Comparison of ENCODE assay signal across 9 mouse cellular contexts in the genomic region with DNA sequence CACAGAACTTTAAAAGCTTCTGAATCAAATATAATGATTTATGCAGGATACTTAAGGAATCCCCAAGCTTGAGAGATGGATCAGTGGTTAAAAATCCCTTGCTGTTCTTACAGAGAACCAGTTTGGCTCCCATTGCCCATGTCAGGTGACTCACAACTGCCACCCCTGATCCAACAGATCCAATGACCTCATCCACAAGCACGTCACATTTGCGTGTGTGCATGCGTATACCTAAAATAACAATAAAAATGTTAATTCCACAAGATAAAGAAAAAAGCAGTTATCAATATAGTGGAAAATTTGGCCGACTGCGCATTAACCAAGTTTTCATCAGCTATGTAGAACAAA. TPM values are rescaled to one million over a fixed set of nuclear protein-coding genes. Genes with fewer than 3 reads are reported as not detected.
DNase-seq lines count a peak whose midpoint lies in the region; ATAC-seq and TF ChIP-seq lines count a peak whose summit lies in the region.
"Had no signal": no experiment of that assay in that cellular context is flagged by ENCODE, and none has a peak within 500 bp of the region (broad histone marks: within the 10 kb centered on the region; RNA-seq: fewer than 3 reads in every experiment).

No protein-coding gene starts in this region.

- H3K4me1 ChIP-seq in ES-Bruce4 (ENCODE audit: control insufficient read depth, insufficient read depth, low read length): peaks cover 1% of the 10 kb centered on the region
- H3K4me1 ChIP-seq in forebrain, embryonic 14.5 days (ENCODE audit: control insufficient read depth, insufficient read depth, low read length): no peaks in the 10 kb centered on the region
- H3K4me1 ChIP-seq in liver, embryonic 15.5 days (replicated peaks): peaks cover 8% of the 10 kb centered on the region

- ATAC-seq in frontal cortex, adult (ENCODE audit: low TSS enrichment): peak; percentile 27; the same call in 1 of the 2 replicates
- 0 out of 2 replicates have a peak, but pooled peaks have one; percentile 10 for ATAC-seq in forebrain, embryonic 14.5 days
- ATAC-seq in liver, embryonic 15.5 days (ENCODE audit: insufficient read depth): no peak

- no peak for TF ChIP-seq CTCF in ES-Bruce4 (IDR thresholded peaks at IDR 0.05; ENCODE audit: low read depth, low read length)

- 42% methylated on average over 5 of the region's 5 CpGs for WGBS in forebrain, embryonic 14.5 days
- WGBS in liver, embryonic 15.5 days (ENCODE audit: insufficient replicate concordance): 54% methylated on average over 5 of the region's 5 CpGs

- peaks cover 10% of the 10 kb centered on the region for H3K36me3 ChIP-seq in ES-Bruce4 (ENCODE audit: control insufficient read depth, insufficient read depth, low read length, poor library complexity, severe bottlenecking)
- no peaks in the 10 kb centered on the region; the same call in 1 of the 2 replicates for H3K36me3 ChIP-seq in forebrain, embryonic 14.5 days (ENCODE audit: control insufficient read depth, insufficient read depth, low read length)
- no peaks in the 10 kb centered on the region for H3K36me3 ChIP-seq in liver, embryonic 15.5 days (replicated peaks)

- no peaks in the 10 kb centered on the region for H3K9me3 ChIP-seq in ES-Bruce4 (replicated peaks; ENCODE audit: control insufficient read depth, insufficient read depth, low read length, poor library complexity, severe bottlenecking)
- H3K9me3 ChIP-seq in forebrain, embryonic 14.5 days (replicated peaks; ENCODE audit: control insufficient read depth, low read length): no peaks in the 10 kb centered on the region
- no peaks in the 10 kb centered on the region for H3K9me3 ChIP-seq in liver, embryonic 15.5 days (replicated peaks)

- intact Hi-C loops in left cerebral cortex, postnatal 36 days (cut with DNase I): no loop called here

- no peaks in the 10 kb centered on the region for H3K27me3 ChIP-seq in ES-Bruce4 (ENCODE audit: control insufficient read depth, insufficient read depth, low read length, poor library complexity, severe bottlenecking)
- no peaks in the 10 kb centered on the region for H3K27me3 ChIP-seq in forebrain, embryonic 14.5 days (replicated peaks; ENCODE audit: control insufficient read depth, insufficient read depth, low read length)
- peaks cover 10% of the 10 kb centered on the region; the same call in 1 of the 2 replicates for H3K27me3 ChIP-seq in liver, embryonic 15.5 days

- no peak for TF ChIP-seq EP300 in ES-Bruce4 (IDR thresholded peaks at IDR 0.05; ENCODE audit: insufficient read depth, low read depth, low read length)

- peak overlapping the region; percentile 72 for H3K4me2 ChIP-seq in forebrain, embryonic 14.5 days (ENCODE audit: low read length)
- peak overlapping the region; percentile 66 for H3K4me2 ChIP-seq in liver, embryonic 15.5 days

- no peak for TF ChIP-seq POLR2A in ES-Bruce4 (IDR thresholded peaks at IDR 0.05; ENCODE audit: insufficient read depth, low read length)

- peak overlapping the region; percentile 12; the same call in 1 of the 2 replicates for H3K27ac ChIP-seq in ES-Bruce4 (ENCODE audit: insufficient read depth, low read length)
- 0 out of 2 replicates have a peak overlapping the region, but pooled peaks have one; percentile 80 for H3K27ac ChIP-seq in forebrain, embryonic 14.5 days (ENCODE audit: low read depth, low read length)
- H3K27ac ChIP-seq in liver, embryonic 15.5 days (replicated peaks): no peak overlapping the region

- H3K9ac ChIP-seq in ES-Bruce4 (ENCODE audit: low read depth, poor library complexity, severe bottlenecking): peak overlapping the region; percentile 59
- H3K9ac ChIP-seq in forebrain, embryonic 14.5 days (ENCODE audit: low read length): peak overlapping the region; percentile 70
- no peak overlapping the region for H3K9ac ChIP-seq in liver, embryonic 15.5 days

- DNase-seq in frontal cortex, adult 2 months (ENCODE audit: extremely low spot score in 1 of 2, low spot score in 1 of 2): no peak
- no peak for DNase-seq in forebrain, embryonic 14.5 days (ENCODE audit: low spot score)
- DNase-seq in B cell, adult 2 months: no peak
- DNase-seq in left cerebral cortex, postnatal 36 days (ENCODE audit: low spot score in 2 of 2): no peak
- DNase-seq in spleen, postnatal 36 days (ENCODE audit: low spot score in 2 of 2): no peak

- peak overlapping the region; percentile 94 for H3K4me3 ChIP-seq in ES-Bruce4 (ENCODE audit: low read depth, low read length)
- H3K4me3 ChIP-seq in forebrain, embryonic 14.5 days (ENCODE audit: low read depth, low read length): peak overlapping the region; percentile 48
- peak overlapping the region; percentile 44 for H3K4me3 ChIP-seq in liver, embryonic 15.5 days (replicated peaks)

RNA-seq across cellular contexts. Expression of gene Zfp941, which starts 0.7 kb away (rescaled TPM):
- polyA plus RNA-seq in frontal cortex, adult 2 months (2012; rRNA removed): 18.5 and 22.4 TPM in 2 replicates
- 14.5 and 23.4 TPM in 2 replicates for polyA plus RNA-seq in ES-Bruce4 (2011; ENCODE audit: insufficient read depth, insufficient read length, low read depth, missing spikeins)
- 12.3 and 13.6 TPM in 2 replicates for polyA plus RNA-seq in forebrain, embryonic 14.5 days (2014; fragmentation: Nextera tagmentation; extraction: Ambion mirVana)
- 0.18 and 0.20 TPM in 2 replicates for polyA plus RNA-seq in liver, embryonic 15.5 days (2015; fragmentation: Nextera tagmentation; extraction: Ambion mirVana)
- total RNA-seq in left cerebral cortex, postnatal 36 days (2021): 10 to 100 TPM; 22.2 to 31.0 TPM

RNA-seq across cellular contexts. Expression of gene Urah, which starts 13.5 kb away (rescaled TPM):
- polyA plus RNA-seq in frontal cortex, adult 2 months (2012; rRNA removed): 0.78 and 1.4 TPM in 2 replicates
- polyA plus RNA-seq in ES-Bruce4 (2011; ENCODE audit: insufficient read depth, insufficient read length, low read depth, missing spikeins): 13.1 and 15.2 TPM in 2 replicates
- 0.41 TPM in 1 of 2 replicates, not detected in the other for polyA plus RNA-seq in forebrain, embryonic 14.5 days (2014; fragmentation: Nextera tagmentation; extraction: Ambion mirVana)
- polyA plus RNA-seq in liver, embryonic 15.5 days (2015; fragmentation: Nextera tagmentation; extraction: Ambion mirVana): 24.7 and 26.8 TPM in 2 replicates
- 1 to 10 TPM; 2.1 to 8.4 TPM for total RNA-seq in left cerebral cortex, postnatal 36 days (2021)
- polyA plus RNA-seq: brain, embryonic 14.5 days had no signal

RNA-seq across cellular contexts. Expression of gene Scgb1c1, which starts 24.1 kb away (rescaled TPM):
- polyA plus RNA-seq in frontal cortex, adult 2 months (2012; rRNA removed): 1.4 and 6.3 TPM in 2 replicates
- not detected in 2 replicates for polyA plus RNA-seq in ES-Bruce4 (2011; ENCODE audit: insufficient read depth, insufficient read length, low read depth, missing spikeins)
- polyA plus RNA-seq in forebrain, embryonic 14.5 days (2014; fragmentation: Nextera tagmentation; extraction: Ambion mirVana): not detected in 2 replicates
- not detected in 2 replicates for polyA plus RNA-seq in liver, embryonic 15.5 days (2015; fragmentation: Nextera tagmentation; extraction: Ambion mirVana)
- not detected for total RNA-seq in left cerebral cortex, postnatal 36 days (2021)
- polyA plus RNA-seq: brain, embryonic 14.5 days had no signal

RNA-seq across cellular contexts. Expression of gene Odf3, which starts 26.3 kb away (rescaled TPM):
- polyA plus RNA-seq in frontal cortex, adult 2 months (2012; rRNA removed): 0.26 and 0.36 TPM in 2 replicates
- polyA plus RNA-seq in ES-Bruce4 (2011; ENCODE audit: insufficient read depth, insufficient read length, low read depth, missing spikeins): not detected in 2 replicates
- not detected in 2 replicates for polyA plus RNA-seq in forebrain, embryonic 14.5 days (2014; fragmentation: Nextera tagmentation; extraction: Ambion mirVana)
- not detected in 2 replicates for polyA plus RNA-seq in liver, embryonic 15.5 days (2015; fragmentation: Nextera tagmentation; extraction: Ambion mirVana)
- not detected for total RNA-seq in left cerebral cortex, postnatal 36 days (2021)

RNA-seq across cellular contexts. Expression of gene Syce1, which starts 33.6 kb away (rescaled TPM):
- 0.50 and 0.66 TPM in 2 replicates for polyA plus RNA-seq in frontal cortex, adult 2 months (2012; rRNA removed)
- 3.7 and 3.9 TPM in 2 replicates for polyA plus RNA-seq in ES-Bruce4 (2011; ENCODE audit: insufficient read depth, insufficient read length, low read depth, missing spikeins)
- 0.23 and 0.45 TPM in 2 replicates for polyA plus RNA-seq in forebrain, embryonic 14.5 days (2014; fragmentation: Nextera tagmentation; extraction: Ambion mirVana)
- polyA plus RNA-seq in liver, embryonic 15.5 days (2015; fragmentation: Nextera tagmentation; extraction: Ambion mirVana): 0.06 and 0.13 TPM in 2 replicates
- total RNA-seq in left cerebral cortex, postnatal 36 days (2021): under 1 TPM; 0.22 to 0.54 TPM

Comparison
In these comparisons a context has a peak if more than half of its experiments do, and no peak if none do; other contexts are left out.
1. H3K4me3 ChIP-seq: peak in every context shown above with its lines; median percentile 94 in ES-Bruce4; 48 in forebrain, embryonic 14.5 days; 44 in liver, embryonic 15.5 days.
2. RNA of gene Zfp941, which starts 0.7 kb away (polyA plus RNA-seq): 14.5 to 23.4 TPM in ES-Bruce4, 18.5 to 22.4 TPM in frontal cortex, adult 2 months and 12.3 to 13.6 TPM in forebrain, embryonic 14.5 days; 0.18 to 0.20 TPM in liver, embryonic 15.5 days; every median in the first group is over 10 times any median in the second.